Mouse (Mus musculus): ENCODE data around the gene Hoxa3. TPM values are rescaled to one million over a fixed set of nuclear protein-coding genes. Genes with fewer than 3 reads are reported as not detected.

Hoxa3 gene
- polyA plus RNA-seq, 1 experiment = not detected

DNA sequence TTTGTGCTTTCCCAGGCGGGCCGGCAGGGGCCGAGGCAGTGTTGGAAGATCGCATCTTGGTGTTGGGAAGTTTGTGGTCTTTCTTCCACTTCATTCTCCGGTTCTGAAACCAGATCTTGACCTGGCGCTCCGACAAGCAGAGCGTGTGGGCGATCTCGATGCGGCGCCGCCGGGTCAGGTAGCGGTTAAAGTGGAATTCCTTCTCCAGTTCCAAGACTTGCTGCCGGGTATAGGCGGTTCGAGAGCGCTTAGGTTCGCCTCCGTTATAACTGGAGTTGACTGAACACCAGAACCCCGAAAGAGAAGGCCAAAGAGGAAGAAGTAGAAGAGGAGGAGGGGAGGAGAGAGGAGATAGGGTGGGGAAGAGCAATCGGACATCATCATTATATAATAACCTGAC, 22.7 kb downstream of the Hoxa3 start:
- DNase-seq (ENCODE audit: extremely low spot score in 1 of 2, low spot score in 1 of 2) = no peak

DNA sequence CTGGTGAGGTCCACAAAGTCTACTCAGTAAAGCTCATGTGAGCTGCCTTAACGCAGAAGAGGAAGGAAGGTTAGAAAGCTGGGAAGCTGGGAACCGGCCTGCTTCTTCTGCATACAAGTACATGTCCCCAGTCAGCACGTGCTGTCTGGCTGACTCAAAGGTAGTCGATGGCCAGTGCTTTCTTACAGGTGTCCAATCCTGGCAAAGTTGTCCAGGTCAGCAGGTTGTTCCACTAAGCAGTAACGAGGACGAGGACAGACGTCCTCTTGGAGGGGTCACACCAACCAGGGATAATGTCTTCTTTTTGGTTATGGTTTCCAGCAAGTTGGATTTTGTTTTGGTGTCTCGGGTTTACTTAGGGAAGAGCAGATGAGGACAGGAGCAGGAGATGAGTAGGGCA, 23.2 kb downstream of the Hoxa3 start:
- no peak for DNase-seq (ENCODE audit: extremely low spot score in 1 of 2, low spot score in 1 of 2)

DNA sequence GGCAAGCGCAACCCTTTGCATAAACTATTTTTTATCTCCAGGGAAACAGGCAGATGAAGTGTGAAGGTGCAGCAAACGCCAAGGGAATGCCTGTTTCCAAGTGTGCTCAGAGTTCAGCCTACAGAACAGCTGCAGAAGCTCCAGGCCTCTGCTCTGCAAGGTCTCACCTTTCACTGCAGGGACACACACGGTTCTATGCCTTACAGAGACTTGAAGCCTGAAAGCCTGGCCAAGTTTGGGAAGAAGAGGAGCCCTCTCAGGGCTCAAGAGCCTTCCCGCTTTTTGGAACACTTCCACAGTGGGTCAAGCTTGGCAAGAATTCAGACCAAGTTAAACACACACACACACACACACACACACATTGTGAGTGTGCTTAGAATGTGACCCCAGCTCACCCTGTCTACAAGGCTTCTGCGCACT, 24.0 kb downstream of the Hoxa3 start:
- DNase-seq (ENCODE audit: extremely low spot score in 1 of 2, low spot score in 1 of 2) = no peak

DNA sequence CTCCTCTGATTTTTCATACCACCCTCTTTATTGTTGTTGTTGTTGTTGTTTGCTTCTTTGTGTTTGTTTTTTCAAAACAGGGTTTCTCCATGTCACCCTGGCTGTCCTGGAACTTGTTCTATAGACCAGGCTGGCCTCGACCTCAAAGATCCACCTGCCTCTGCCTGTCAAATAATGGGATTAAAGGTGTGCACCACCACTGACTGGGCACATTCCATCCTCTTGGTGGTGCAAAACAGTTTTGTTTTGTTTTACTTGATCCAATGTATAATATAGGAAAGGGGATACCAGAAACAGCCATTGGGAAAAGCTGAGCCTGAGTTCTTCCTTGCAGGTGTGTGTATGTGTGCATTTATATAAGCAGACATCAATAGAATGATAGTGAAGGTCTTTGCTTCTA, 26.6 kb downstream of the Hoxa3 start:
- no peak for DNase-seq (ENCODE audit: extremely low spot score in 1 of 2, low spot score in 1 of 2)

DNA sequence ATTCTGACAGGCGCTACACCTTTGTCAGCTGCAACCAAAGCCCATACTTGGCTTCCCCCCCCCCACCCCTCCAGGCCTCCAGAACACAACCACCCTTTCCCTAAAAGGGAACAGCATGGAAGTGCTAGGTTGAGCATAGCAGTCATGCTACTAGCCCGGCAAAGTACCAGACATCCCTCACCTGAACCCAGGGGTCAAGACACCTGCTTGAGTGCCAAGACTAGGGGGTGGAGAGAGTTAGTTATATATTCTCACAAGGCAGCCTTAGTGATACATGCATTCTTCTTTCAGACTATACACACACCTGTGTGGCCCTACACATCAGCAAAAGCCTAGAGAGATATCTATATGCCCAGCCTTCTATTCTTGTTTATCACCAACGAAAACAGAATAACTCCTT, 27.3 kb downstream of the Hoxa3 start:
- no peak for DNase-seq (ENCODE audit: extremely low spot score in 1 of 2, low spot score in 1 of 2)

DNA sequence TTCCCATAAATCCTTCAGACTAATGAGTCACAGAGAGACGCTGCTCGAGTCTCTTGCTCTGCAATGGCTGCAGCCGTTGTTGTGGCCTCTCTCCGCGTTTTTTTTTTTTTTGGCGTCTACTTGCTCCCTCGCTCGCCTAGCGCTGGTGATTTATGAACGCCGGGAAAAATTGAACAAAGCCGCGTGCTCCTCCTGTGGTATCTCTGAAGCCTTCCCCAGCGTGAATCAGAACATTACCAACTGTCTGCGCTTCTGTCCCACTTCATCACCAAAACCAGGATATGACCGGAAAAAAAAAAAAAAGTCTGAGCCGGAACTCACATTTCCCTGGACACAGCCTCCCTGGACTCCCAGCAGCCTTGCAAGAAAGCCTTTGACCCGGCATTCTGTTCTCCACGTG, 27.9 kb downstream of the Hoxa3 start:
- no peak for DNase-seq (ENCODE audit: extremely low spot score in 1 of 2, low spot score in 1 of 2)

DNA sequence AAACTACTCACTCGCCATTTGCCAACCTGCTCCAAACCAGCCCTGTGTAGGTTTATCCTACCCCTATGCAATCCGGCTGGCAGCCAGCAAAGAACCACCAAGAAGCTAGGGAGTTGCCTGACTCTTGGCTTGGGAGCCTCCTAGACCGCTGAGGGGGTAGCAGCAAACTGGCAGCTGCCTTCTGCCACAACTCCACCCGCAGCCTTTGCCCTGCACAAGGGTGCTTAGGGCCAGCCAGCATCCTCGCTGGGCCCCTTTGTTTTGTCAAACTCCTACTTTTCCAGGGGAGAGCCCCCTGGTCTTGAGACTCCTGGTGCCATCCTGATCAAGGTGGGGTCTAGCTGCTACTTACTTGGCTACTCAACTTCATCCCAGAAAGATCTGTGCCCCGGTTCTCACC, 28.5 kb downstream of the Hoxa3 start:
- no peak for DNase-seq (ENCODE audit: extremely low spot score in 1 of 2, low spot score in 1 of 2)

DNA sequence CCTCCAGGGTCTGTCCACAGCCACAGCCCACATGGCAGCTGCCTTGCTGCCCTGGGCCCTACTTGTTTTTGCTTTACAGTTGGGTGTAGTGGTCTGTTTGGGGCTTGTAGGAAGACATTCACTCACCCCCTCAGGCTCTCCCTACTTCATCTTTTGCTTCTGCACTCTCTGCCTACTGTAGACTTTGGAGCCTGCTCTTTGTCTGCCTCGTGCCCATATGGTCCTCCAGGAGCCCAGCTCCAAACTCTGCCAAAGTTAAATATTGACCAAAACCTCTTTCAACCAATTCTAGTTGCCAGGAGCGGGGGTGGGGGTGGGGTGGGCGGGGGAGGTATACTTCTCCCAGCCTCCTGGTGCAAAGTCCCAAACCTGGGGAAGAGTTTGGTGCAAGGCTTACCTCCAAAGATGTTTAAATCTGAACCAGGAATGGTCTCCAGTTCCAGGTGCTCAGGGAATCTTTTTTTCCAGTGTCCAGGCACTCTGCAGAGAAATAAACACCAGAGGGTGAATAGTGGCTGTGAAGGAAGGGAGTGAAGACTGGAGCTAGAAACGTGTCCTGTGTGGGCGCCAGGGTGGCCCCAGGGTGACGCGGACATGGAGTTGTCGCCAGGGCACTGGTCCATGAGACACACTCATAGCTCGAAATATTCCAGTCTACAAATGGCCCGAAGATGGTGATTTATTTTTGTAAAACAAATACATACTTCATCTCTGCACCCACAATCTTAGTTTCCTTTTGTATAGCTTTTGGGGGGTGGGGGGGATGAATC, 29.6 kb downstream of the Hoxa3 start:
- DNase-seq (ENCODE audit: extremely low spot score in 1 of 2, low spot score in 1 of 2) = no peak

DNA sequence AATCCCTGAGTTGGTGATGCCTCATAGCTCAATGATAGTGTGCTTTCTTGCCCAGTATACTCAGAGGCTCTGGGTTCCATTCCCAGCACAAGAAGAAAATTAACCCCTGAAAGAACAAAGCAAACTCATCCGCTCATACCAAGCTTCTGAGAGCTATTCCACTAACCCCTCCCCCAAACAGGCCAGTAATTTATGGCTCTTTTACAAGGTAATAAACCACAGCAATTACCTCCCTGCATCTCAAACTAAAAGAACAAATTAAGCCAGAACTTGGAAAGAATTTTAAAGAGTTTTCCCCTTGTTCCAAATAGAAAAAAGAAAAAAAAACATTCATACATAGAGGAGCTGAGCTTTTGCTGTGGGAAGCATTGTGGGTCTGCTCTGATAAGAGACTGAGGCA, 30.3 kb downstream of the Hoxa3 start:
- no peak for DNase-seq (ENCODE audit: extremely low spot score in 1 of 2, low spot score in 1 of 2)

DNA sequence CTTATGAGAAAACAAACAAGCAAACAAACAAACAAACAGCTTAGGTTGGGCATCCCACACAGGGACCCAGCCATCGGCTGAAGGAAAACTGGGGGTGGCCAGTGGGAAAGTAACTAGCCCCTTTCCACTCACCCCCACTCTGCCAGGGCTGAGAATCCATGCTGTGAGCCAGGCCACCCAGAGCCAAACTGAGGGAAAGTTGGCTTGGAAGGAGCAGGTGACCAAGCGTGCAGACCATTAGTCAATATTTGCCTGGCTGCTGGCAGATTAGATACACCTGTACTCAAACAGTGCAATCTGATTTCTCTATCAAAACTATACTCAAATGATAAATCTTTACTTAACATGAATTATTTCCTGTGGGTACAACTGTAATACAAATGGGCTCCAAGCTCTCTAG, 31.1 kb downstream of the Hoxa3 start:
- DNase-seq (ENCODE audit: extremely low spot score in 1 of 2, low spot score in 1 of 2) = no peak

DNA sequence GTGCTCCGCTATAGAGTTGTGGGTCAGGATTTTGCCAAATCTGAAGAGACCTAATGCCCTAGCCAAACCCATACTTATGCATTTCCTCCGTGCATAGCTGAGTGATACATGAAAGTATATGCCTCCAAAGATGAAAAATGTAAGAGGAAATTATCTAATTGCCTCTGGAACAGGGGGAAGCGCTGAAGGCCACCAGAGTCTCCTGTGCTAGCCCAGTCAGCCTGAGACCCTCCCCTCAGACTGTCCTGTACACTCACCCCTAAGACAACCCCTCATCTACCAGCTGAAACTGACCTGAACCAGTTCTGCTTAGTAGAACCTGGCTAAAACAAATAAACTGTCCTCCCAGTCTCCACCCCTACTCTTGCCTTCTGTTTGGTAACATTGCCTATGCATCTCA, 32.4 kb downstream of the Hoxa3 start:
- no peak for DNase-seq (ENCODE audit: extremely low spot score in 1 of 2, low spot score in 1 of 2)

DNA sequence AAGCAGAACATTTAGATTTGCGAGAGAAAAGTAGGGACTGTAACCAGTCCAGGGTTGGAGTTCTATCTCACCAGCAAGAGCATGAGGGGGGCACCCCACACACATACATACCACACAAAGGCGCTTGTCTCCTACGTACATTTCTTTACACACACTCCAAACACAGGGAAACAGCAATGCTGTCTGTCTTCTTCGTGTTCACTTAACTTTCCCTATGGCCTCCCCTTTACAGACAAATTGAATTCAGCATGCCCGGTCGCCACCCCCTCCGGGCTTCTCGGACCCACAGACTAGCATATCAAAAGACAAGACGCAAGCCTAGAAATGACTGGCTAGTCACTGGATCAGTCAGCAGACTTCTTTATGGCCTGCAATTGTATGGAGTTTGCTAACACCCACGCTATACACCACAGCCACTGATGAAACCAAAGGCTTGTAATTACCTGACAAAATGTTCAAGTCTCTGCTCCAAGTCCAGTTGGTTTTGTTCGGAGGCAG, 32.9 kb downstream of the Hoxa3 start:
- no peak for DNase-seq (ENCODE audit: extremely low spot score in 1 of 2, low spot score in 1 of 2)

DNA sequence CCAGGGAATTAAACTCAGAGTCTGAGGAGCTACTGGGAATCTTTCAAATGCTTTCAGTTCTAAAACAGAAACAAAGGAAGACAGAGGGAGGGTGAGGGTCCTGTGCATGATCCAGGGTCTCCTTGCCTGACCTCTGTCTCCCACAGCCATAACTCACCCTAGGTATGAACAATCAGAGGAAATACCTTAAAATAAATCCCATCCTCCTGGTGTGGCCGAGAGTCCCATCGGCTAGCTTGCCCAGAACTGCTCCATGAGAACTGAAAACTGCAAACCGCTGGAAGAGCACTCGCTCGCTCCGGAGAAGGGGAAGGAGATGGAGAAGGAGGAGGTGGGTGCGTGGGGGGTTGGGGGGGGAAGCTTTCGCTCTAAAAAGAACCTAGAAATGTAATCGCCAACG, 33.4 kb downstream of the Hoxa3 start:
- no peak for DNase-seq (ENCODE audit: extremely low spot score in 1 of 2, low spot score in 1 of 2)

DNA sequence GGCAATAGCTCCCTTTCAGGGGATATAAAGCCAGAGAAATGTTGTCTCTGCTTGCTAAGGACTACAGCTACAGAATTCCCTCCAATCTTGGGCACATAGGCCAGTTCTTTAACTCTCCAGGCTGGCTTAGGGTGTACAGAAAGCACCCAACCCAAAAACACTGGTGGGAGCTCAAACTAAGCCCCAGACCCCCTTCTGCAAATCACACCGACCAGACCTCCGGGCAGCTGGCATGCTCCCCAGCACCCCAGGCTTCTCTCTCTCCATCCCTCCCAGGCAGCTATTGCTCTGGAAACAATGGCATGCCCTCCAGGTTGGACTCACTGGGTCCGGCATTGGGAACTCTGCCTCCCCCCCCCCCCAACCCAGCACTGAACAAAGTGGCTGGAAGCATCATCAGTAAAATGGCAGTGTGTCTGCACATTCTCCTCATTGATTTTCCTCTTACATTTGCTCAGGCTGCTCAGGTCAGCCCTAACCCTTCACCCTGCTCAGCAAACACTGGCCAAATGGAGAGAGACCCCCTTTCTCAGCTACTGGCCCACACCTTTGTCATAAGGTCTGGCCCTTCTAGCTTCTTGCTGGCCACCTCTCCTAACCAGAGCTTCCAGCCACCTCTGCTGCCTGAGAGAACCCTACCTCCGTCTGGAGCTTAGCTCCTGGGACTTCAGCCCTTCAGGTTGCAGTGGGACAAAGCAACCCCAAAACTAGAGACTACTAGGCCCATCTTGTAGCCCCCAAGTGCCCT, 34.0 kb downstream of the Hoxa3 start:
- DNase-seq (ENCODE audit: extremely low spot score in 1 of 2, low spot score in 1 of 2) = no peak

DNA sequence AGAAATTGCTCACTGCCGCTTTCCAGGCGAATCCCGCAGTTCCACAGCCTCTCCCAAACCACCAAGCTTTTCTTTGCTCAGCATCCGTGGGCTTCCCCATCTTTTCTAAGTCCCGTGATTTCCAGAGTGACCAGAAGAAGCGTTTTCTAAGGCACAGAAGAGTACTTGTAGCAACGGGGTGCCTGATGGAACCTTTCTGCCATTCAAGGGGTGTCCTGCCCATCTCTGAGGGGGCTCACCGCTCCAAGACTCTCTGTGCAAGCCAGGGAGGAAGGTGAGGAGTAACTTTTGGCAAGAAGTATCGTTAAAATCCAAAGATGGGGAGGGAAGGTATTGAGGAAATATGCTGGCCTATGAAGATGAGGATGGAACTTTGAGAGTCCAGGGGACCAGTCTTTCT, 35.3 kb downstream of the Hoxa3 start:
- no peak for DNase-seq (ENCODE audit: extremely low spot score in 1 of 2, low spot score in 1 of 2)

DNA sequence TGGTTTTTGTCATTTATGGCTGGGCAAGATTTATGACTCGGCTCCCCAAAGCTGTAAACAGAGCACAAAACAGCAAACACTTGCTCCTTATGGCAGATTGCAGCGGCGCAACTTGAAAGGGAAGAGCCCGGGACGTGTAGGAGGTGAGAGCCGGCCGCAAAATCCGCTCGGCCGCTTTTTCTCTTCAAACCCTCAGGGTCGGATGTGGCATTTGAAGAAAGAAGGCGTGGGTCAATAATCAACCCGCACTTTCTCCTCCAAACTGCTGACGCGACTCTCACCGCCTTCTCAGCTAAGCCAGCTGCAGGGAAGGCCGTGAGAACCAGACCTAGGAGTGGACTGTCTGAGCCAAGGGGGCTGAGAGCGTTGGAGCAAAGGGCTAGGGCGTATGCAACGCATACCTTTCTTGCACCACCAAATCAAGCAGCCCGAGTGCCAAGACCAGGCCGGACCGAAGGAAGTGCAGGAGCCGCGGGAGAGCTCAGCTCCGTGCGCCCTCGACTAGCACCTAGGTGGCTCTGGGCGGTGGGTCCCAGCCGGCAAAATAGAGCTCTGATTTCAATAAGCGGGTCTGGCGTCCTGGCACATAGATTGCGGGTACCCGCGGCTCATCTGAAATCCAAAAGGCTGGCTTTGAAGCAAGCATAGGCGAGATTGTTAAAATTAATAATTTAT, 35.9 kb downstream of the Hoxa3 start, which contains the start of gene 5730596B20Rik:
TSS of gene 5730596B20Rik (plus strand) at position 438 of the 675 bp plus-strand sequence.
- no peak for DNase-seq (ENCODE audit: extremely low spot score in 1 of 2, low spot score in 1 of 2)

DNA sequence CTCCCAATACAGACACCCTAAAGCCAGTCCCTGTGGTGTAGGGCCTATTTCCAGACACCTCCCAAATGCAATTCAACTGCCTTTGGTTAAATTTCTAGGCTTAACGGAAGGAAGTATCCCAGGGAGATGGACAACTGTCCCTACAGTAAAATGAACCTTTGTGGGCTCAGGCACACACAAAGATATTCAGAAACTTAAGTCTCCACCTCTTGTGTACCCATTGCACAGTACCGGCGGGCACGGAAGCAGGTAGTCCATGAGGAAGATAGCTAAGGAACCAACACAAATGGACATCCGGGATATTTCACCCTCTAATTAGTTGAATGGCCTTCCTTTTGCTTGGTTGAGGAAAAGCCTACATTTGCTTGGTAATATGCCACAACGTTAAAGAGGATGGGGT, 36.7 kb downstream of the Hoxa3 start:
- DNase-seq (ENCODE audit: extremely low spot score in 1 of 2, low spot score in 1 of 2) = no peak

DNA sequence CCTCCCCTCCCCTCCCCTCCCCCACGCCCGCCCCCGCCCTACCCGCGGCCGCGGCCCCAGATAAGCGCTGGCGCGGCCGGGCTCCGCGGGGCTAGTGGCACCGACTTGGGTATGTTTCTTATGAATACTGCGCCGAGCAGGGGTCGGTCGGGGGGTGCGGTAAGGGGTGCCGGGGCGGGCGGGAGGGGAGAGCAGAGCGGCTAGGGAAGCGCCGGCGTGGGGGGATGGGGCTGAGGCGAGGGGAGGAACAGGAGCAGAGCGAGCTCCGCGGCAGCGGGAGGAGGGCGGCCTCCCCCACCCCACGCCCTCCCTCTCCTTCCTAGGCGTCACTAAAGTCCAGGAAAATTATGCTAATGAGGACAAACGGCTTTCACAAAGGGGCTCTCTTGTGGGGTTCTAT, 37.3 kb downstream of the Hoxa3 start:
- DNase-seq (ENCODE audit: extremely low spot score in 1 of 2, low spot score in 1 of 2) = no peak

DNA sequence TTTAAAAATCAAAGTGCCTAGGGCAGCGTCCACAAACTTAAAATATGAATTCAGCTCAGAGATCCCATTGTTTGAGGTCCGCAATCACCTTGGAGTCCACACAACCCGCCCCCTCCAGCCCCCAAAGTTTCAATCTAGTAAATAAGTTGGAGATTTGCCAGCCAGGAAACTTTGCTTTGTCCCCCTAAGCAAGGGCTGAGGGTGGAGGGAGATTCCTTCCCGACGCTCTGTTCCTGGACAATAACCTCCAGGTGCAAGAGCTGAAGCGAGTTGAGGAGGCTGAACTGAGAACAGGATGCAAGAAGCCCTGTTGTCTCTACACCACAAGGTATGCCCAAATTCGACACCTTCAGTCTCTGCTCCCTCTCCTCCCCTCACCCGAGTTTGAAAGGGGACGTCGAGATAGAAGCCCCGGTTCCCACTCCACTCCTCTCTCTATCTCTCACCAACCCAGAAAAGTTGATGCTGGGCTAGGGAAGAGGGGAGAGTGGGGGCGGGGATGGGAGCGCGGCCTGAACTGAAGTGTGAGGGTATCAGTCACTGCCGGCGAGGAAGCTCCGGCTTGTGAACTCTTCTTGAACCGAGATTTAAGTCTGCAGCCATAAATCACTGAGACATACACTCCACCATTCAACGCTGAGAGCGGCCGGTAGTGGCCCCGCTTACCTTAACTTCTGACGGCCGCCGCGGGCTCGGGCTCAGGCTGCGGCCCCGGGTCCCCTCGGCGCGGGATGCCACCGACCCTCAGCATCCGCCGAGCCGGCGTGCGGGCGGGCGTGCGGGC, 38.0 kb downstream of the Hoxa3 start:
- no peak for DNase-seq (ENCODE audit: extremely low spot score in 1 of 2, low spot score in 1 of 2)

DNA sequence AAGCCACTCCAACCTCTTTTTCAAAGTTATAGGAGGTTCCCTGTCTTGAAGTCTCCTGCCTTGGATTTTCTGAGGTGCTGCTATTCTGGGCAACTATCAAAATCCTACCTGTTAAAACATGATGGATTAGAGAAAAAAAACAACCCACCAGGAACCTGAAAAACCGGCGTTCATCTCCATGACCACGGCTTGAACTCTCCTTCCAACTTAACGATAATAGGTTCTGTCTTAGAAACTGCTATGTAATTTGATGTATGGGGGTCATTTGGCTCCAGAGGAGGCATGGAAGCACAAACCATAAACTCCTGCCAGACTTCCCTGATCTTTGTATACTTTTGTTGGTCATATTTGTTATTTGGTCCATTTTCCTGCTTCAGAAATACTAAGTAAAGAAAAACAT, 39.5 kb downstream of the Hoxa3 start:
- no peak for DNase-seq (ENCODE audit: extremely low spot score in 1 of 2, low spot score in 1 of 2)

DNA sequence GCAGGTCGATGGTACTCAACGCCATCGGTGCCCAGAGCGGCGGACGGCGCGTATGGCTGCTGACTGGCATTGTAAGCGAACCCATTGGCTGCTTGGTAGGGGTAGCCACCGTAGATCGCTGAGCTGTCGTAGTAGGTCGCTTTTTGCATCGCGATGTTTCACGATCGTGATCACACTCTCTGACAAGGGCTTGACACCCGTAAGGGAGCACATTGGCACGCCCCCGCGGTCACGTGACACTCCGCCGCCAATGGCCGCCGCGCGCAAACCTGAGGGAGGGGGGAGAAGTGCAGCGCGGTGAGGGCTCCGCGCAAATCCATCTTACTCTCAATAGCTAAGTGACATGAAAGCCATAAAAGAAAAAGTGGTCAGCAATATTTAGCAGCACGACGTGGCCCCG, 40.6 kb downstream of the Hoxa3 start:
- DNase-seq (ENCODE audit: extremely low spot score in 1 of 2, low spot score in 1 of 2) = no peak

Data from frontal cortex, adult 2 months (tissue).